Mouse (Mus musculus) heart, embryonic 13.5 days (tissue): ENCODE measurements around the gene Tfec. TPM values are rescaled to one million over a fixed set of nuclear protein-coding genes. Genes with fewer than 3 reads are reported as not detected.

ENCODE experiments used
- ATAC-seq: fragments of 200-750 bp; cut with Nextera tagmentation; 2 replicates; pipeline ENCODE4 v1.8.0; 2017; ENCODE audit warnings: moderate TSS enrichment; ENCODE audit not compliant: insufficient number of reproducible peaks, low FRiP score, low TSS enrichment; ENCODE audit errors: extremely low read depth
- H3K27ac ChIP-seq: fragments of 300-500 bp; sonication (generic); replicated peaks from 2 replicates; pipeline ENCODE4 v1.5.1; 2015; ENCODE audit warnings: moderate library complexity, mild to moderate bottlenecking, inconsistent platforms
- H3K27me3 ChIP-seq: fragments of 300-500 bp; sonication (generic); replicated peaks from 2 replicates; pipeline ENCODE4 v1.6.1; 2015; ENCODE audit warnings: mild to moderate bottlenecking, inconsistent platforms
- H3K36me3 ChIP-seq: fragments of 300-500 bp; sonication (generic); 2 replicates; pipeline ENCODE4 v1.6.1; 2015; ENCODE audit warnings: mild to moderate bottlenecking, inconsistent platforms
- H3K4me1 ChIP-seq: fragments of 300-500 bp; sonication (generic); 2 replicates; pipeline ENCODE4 v1.6.1; 2015; ENCODE audit warnings: inconsistent platforms
- H3K4me2 ChIP-seq: fragments of 300-500 bp; sonication (generic); 2 replicates; pipeline ENCODE4 v1.6.1; 2015; ENCODE audit warnings: inconsistent platforms, mild to moderate bottlenecking, moderate library complexity
- H3K4me3 ChIP-seq: fragments of 300-500 bp; sonication (generic); 2 replicates; pipeline ENCODE4 v1.5.1; 2015; ENCODE audit warnings: moderate library complexity, mild to moderate bottlenecking, inconsistent platforms
- H3K9ac ChIP-seq: fragments of 300-500 bp; sonication (generic); 2 replicates; pipeline ENCODE4 v1.6.1; 2015; ENCODE audit warnings: inconsistent platforms, mild to moderate bottlenecking, moderate library complexity
- H3K9me3 ChIP-seq: fragments of 300-500 bp; sonication (generic); 2 replicates; pipeline ENCODE4 v1.6.1; 2016; ENCODE audit warnings: inconsistent platforms
- WGBS: fragments of 180-500 bp; shearing (Covaris S2); methylation state at CpG from one replicate; pipeline ENCODE4 v1.1.7; 2015; ENCODE audit warnings: mixed read lengths; 5-methylcytosine and 5-hydroxymethylcytosine counted together
- polyA plus RNA-seq: library from polyadenylated mRNA; unstranded; fragments of >200 nt; fragmentation: Nextera tagmentation; extraction: Ambion mirVana; gene quantifications from 2 replicates; pipeline ENCODE4 v1.2.1, GENCODE M21; 2015

Tfec gene
- polyA plus RNA-seq, result 0.37 and 0.40 TPM in 2 replicates

DNA sequence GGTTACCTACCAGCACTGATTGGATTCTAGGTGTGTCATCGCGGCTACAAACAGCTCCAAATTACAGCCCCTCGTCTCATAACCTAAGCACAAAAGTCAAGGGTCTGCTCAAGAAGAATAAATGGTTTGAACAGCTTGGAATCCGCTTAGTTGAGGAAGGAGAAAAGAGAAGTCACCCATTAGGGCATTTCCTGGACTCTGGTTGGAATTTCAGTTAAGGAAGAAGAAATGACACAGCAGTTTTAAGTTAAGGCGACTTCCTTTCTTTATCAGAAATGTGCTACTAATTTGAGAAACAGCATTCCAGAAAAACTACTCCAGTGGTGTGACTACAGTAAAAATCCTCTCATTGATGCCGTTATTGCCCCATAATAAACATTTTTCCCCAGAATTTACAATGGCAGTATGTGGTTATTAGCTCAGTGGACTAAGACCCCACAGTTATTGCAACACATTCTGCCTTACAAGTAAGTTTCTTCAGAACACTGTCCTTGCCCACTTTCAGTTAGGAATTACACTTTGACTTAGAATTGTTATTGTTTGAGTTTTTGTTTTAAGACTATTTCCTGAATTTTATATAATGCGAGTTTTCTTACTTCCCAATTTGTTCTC lies at the start of gene Tfec:
Gene Tfec, minus strand, starts transcription at position 191 of the 612 bp plus-strand sequence.
- Histone ChIP-seq H3K4me1 (no peaks in the 10 kb centered on the region), H3K9ac (no peak within 1 kb of the TSS), H3K4me2 (no peak within 1 kb of the TSS), H3K9me3 (no peaks in the 10 kb centered on the region), H3K27me3 (no peaks in the 10 kb centered on the region), H3K27ac (no peak within 1 kb of the TSS), H3K4me3 (no peak within 1 kb of the TSS), H3K36me3 (no peaks in the 10 kb centered on the region)
- no peak for ATAC-seq
- 62% methylated on average over 7 of the region's 7 CpGs for WGBS

DNA sequence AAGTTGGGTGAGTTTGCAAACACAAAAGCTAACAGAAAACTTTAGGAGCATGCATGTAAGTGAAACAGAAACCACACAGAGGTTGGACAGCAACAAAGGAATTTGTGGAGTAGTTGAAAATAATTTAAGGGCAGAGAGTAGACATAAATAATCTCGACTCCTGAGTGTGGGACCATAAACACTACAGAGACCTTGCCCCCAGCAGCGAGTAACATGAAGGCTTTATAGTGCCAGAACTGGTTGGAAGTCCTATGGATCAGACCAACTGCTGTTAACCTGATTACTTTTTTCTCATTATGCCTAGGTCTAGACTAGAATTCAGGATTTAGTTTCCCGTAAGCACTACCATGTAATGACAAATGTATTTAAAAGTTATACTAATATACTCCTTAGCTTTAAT lies 49.6 kb upstream of the Tfec start:
- Histone ChIP-seq H3K4me1 (no peaks in the 10 kb centered on the region), H3K4me2 (no peak overlapping the region), H3K4me3 (no peak overlapping the region), H3K27me3 (no peaks in the 10 kb centered on the region), H3K27ac (no peak overlapping the region), H3K9me3 (no peaks in the 10 kb centered on the region), H3K9ac (no peak overlapping the region), H3K36me3 (no peaks in the 10 kb centered on the region)
- ATAC-seq, result no peak
- WGBS, result 67% methylated on average over 3 of the region's 3 CpGs

DNA sequence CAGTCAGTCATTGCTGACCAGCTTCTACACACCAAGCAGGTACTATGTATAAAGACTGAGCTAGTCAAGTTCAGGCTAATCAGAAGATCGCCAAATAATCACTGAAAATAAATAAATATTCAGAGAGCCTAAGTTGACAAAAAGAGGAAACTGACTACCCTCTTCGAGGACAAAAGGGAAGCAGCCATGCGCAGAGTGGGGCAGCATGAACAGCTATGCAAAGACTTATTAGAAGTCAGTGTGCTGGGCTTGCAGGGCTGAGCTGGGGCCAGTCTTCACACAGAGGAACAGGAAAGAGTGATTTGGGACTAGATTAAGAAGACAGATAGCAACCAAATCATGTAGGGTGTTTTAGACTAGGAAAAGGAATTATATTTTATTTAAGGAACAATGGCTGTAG lies 45.3 kb upstream of the Tfec start:
- 70% methylated on average over 3 of the region's 3 CpGs for WGBS
- H3K4me2 ChIP-seq, result no peak overlapping the region
- no peaks in the 10 kb centered on the region for H3K36me3 ChIP-seq
- no peak overlapping the region for H3K27ac ChIP-seq
- no peaks in the 10 kb centered on the region for H3K9me3 ChIP-seq
- H3K27me3 ChIP-seq, result no peaks in the 10 kb centered on the region
- no peak overlapping the region for H3K4me3 ChIP-seq
- ATAC-seq, result no peak
- H3K4me1 ChIP-seq, result no peaks in the 10 kb centered on the region
- no peak overlapping the region for H3K9ac ChIP-seq

DNA sequence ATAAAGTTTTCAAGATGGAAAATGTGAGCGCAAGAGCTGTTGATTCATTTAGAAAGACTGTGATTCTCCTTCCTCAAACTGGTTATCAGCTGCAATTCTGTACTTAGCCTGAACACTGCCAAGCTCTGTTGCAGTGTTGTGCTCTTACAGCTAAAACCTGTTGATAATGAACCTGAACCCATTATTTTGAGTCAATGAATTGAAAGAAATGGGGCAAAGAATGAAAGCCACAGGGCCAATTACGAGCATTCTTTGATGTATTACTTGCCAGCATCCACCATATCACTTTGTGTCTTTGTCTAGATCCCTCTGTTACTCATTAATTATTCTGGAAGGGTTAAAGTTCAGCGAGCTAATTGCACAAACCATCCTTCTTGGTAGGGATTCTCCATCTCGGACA lies 44.2 kb upstream of the Tfec start:
- ATAC-seq, result no peak
- no peak overlapping the region for H3K27ac ChIP-seq
- H3K9ac ChIP-seq, result no peak overlapping the region
- 66% methylated on average over 4 of the region's 4 CpGs for WGBS
- no peaks in the 10 kb centered on the region for H3K4me1 ChIP-seq
- H3K4me3 ChIP-seq, result no peak overlapping the region
- no peaks in the 10 kb centered on the region for H3K36me3 ChIP-seq
- no peaks in the 10 kb centered on the region for H3K9me3 ChIP-seq
- no peak overlapping the region for H3K4me2 ChIP-seq
- H3K27me3 ChIP-seq, result no peaks in the 10 kb centered on the region

DNA sequence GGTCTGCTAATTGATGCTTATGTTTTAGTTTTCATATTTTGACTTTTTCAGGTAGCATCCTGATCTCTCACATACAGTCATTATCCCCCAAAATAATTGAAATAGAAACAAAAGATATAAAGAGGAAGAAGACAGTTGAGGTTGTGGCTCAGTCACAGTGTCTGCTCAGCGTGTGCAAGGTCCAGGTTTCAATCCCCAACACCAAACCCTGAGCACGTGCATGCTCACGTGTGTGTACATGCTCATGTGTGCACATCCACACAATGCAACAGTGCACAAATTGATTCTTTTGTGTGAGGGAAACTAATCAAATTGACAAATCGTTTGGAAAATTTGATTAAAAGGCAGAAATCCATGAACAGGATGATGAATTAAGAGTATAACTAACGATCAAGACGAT lies 32.8 kb upstream of the Tfec start:
- Histone ChIP-seq H3K9me3 (no peaks in the 10 kb centered on the region), H3K27ac (no peak overlapping the region), H3K9ac (no peak overlapping the region), H3K4me3 (no peak overlapping the region), H3K27me3 (no peaks in the 10 kb centered on the region), H3K36me3 (no peaks in the 10 kb centered on the region), H3K4me2 (no peak overlapping the region), H3K4me1 (no peaks in the 10 kb centered on the region)
- 77% methylated on average over 6 of the region's 6 CpGs for WGBS
- ATAC-seq, result no peak

DNA sequence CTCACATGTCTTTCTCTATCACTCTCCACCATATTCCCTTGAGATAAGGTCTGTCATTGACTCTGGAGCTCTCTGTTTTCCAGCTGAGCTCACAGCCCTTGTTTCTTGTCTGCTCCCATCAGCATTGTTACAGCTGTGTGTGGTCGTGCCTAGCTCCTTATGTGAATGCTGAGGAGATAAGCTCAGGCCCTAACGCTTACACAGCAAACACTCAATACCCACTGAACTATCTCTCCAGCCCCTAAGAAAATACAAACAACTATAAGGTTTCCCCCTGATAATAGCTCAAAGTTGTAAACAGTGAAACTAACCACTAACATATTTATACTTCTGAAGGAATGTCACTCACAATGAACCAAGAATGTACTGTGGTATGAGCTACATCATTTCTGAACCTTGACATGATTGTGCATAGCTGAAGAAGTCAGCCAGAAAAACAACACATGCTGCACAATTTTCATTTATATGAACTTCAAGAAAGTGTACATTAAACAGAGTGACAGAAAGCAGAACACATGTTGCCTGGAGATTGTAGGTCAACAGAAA lies 21.9 kb upstream of the Tfec start:
- no peak overlapping the region for H3K4me2 ChIP-seq
- H3K9me3 ChIP-seq, result no peaks in the 10 kb centered on the region
- no peaks in the 10 kb centered on the region for H3K27me3 ChIP-seq
- H3K4me3 ChIP-seq, result no peak overlapping the region
- no peak for ATAC-seq
- H3K36me3 ChIP-seq, result no peaks in the 10 kb centered on the region
- H3K4me1 ChIP-seq, result no peaks in the 10 kb centered on the region
- H3K27ac ChIP-seq, result no peak overlapping the region
- WGBS, result 5% methylated on average over 2 of the region's 2 CpGs
- no peak overlapping the region for H3K9ac ChIP-seq

DNA sequence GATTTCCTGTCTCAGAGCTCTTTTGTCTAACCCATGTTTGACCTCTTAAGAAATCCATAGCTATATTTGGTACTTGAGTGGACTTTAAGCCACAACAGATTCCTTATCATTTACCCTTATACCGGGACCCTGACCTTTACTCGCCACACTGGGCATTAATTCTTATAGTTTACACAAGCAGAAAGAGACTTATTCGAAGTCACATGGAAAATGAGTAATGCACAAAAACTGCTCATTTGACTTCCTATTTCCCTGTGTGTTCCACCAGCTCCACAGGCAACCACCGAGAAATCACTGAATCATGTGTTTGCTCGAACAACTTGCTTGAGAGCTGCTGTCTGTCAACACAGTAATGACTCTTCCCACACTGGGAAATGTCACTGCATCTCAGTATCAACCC lies 6.4 kb downstream of the Tfec start:
- H3K27me3 ChIP-seq, result no peaks in the 10 kb centered on the region
- no peak overlapping the region for H3K27ac ChIP-seq
- no peak overlapping the region for H3K9ac ChIP-seq
- H3K4me1 ChIP-seq, result peaks cover 6% of the 10 kb centered on the region
- H3K9me3 ChIP-seq, result no peaks in the 10 kb centered on the region
- no peak overlapping the region for H3K4me3 ChIP-seq
- no peaks in the 10 kb centered on the region for H3K36me3 ChIP-seq
- H3K4me2 ChIP-seq, result no peak overlapping the region
- WGBS, result 32% methylated on average over 5 of the region's 5 CpGs
- no peak for ATAC-seq

DNA sequence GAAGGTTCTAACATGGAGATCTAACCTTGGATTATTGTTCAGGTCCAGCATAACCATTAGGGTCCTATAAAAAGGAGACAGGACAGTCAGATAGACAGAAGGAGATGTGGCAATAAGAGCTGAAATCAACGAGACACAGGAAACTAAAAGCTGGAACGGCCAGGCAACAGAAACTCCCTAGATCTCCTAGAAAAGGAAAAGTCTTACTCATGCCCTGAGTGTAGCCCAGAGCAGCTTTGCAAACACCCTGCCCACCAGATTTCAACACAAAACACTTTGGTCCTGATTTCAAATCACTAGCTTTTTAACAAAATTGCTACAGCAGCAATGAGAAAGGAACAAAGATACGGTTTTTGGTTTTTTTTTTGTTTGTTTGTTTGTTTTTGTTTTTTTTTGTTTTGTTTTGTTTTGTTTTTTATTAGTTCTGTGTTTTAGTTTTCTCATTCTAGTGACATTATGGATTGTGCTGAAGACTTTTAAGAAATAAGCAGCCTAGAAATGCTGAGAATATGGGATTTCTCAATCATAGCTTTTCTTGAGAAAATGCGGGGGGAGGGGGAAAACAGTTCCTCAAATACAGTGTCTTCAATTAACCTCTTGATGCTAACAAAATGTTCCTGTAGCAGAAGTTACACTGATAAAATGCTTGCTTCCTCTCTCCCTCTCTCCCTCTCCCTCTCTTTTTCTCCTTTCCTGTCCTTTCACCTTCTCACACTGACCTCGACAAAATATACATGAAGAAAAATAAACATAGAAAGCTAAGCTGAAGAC lies 14.5 kb downstream of the Tfec start:
- H3K4me2 ChIP-seq, result no peak overlapping the region
- no peaks in the 10 kb centered on the region for H3K36me3 ChIP-seq
- 51% methylated on average over 5 of the region's 5 CpGs for WGBS
- H3K9me3 ChIP-seq, result no peaks in the 10 kb centered on the region
- no peak for ATAC-seq
- no peaks in the 10 kb centered on the region for H3K27me3 ChIP-seq
- no peaks in the 10 kb centered on the region for H3K4me1 ChIP-seq
- H3K4me3 ChIP-seq, result no peak overlapping the region
- H3K27ac ChIP-seq, result no peak overlapping the region
- H3K9ac ChIP-seq, result no peak overlapping the region

DNA sequence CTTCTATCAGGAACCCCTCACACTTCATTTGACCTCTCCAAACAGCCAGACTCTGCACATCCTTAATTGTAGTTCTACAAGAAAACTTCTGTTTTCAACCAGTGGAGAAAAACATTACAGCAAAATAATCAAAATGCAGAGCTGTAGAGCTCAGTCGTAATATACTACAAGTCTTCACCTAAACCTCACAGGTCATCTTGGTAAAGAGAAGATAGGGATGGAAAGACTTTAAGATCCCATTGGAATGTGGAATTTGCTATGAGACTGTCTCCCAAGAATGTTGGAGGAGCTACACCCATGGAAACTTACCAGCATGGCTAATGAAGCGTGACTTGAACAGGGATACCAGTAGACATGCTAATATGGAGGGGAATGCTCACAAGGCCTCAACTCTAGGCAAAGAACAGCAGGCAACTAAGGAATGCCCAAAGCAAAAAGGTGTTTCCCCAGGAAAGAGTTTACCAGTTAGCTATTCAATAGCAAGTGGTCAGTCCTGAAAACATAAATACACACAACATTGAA lies 24.2 kb downstream of the Tfec start:
- no peak overlapping the region for H3K9ac ChIP-seq
- H3K9me3 ChIP-seq, result no peaks in the 10 kb centered on the region
- 80% methylated on average over 2 of the region's 2 CpGs for WGBS
- ATAC-seq, result no peak
- no peaks in the 10 kb centered on the region for H3K36me3 ChIP-seq
- H3K27ac ChIP-seq, result no peak overlapping the region
- no peak overlapping the region for H3K4me2 ChIP-seq
- no peak overlapping the region for H3K4me3 ChIP-seq
- no peaks in the 10 kb centered on the region for H3K4me1 ChIP-seq
- H3K27me3 ChIP-seq, result no peaks in the 10 kb centered on the region

DNA sequence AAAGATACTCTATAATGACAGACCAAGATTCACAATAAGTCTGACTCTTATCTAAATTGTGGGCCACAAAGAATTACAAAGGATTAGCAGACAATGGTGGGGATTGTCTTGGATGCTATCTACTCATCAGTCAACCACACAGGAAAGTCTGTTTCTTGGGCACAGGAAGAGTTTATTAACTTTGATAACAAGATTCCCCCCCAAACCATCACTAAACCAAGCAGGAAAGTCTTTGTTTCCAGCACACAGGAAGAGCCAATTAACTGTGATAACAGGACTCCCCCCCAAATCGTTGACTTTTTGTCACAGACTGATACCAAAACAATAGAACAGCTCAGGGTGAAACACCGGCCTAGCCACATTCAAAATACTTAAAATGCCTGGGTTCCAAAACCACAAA lies 28.2 kb downstream of the Tfec start:
- H3K27ac ChIP-seq, result no peak overlapping the region
- no peaks in the 10 kb centered on the region for H3K9me3 ChIP-seq
- no peak for ATAC-seq
- WGBS, result 33% methylated on average over 2 of the region's 2 CpGs
- no peaks in the 10 kb centered on the region for H3K27me3 ChIP-seq
- H3K4me3 ChIP-seq, result no peak overlapping the region
- H3K4me2 ChIP-seq, result no peak overlapping the region
- H3K36me3 ChIP-seq, result no peaks in the 10 kb centered on the region
- H3K9ac ChIP-seq, result no peak overlapping the region
- no peaks in the 10 kb centered on the region for H3K4me1 ChIP-seq

DNA sequence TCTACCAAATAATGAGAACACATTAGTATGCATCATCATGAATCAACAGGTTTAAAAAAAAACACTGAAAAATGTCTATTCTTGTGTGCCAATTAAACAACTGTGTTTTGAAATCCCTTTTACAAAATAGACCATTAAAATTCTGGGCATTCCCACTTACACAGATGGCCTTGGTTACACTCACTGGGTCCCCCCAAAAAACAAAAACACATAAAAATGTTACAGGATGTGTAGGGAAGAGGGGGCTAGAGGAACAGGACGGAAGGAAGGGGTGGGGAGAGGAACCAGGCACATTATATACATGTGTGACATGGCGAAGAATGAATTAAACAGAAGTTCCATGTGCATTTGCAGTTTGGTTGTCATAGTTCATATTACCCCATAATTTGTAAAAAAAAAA lies 29.9 kb downstream of the Tfec start:
- Histone ChIP-seq H3K4me2 (no peak overlapping the region), H3K27ac (no peak overlapping the region), H3K9ac (no peak overlapping the region), H3K4me3 (no peak overlapping the region), H3K9me3 (no peaks in the 10 kb centered on the region), H3K36me3 (no peaks in the 10 kb centered on the region), H3K27me3 (no peaks in the 10 kb centered on the region), H3K4me1 (no peaks in the 10 kb centered on the region)
- 54% methylated on average over 2 of the region's 2 CpGs for WGBS
- no peak for ATAC-seq
